Mouse (Mus musculus) forebrain, embryonic 10.5 days (tissue): Measurements from ENCODE around the gene Plch1. TPM values are rescaled to one million over a fixed set of nuclear protein-coding genes. Genes with fewer than 3 reads are reported as not detected.

Experiments
- DNase-seq: peaks from one replicate; pipeline ENCODE4 v3.0.0-alpha.2; 2017; ENCODE audit warnings: low spot score; ENCODE audit errors: extremely low spot score
- H3K27ac ChIP-seq: fragments of 300-500 bp; sonication (generic); 2 replicates; pipeline ENCODE4 v1.5.1; 2016; ENCODE audit warnings: mild to moderate bottlenecking
- H3K27me3 ChIP-seq: fragments of 300-500 bp; sonication (generic); 2 replicates; pipeline ENCODE4 v1.6.1; 2016; ENCODE audit warnings: mild to moderate bottlenecking; ENCODE audit not compliant: poor library complexity, severe bottlenecking
- H3K36me3 ChIP-seq: fragments of 300-500 bp; sonication (generic); replicated peaks from 2 replicates; pipeline ENCODE4 v1.6.1; 2016; ENCODE audit warnings: mild to moderate bottlenecking, moderate library complexity
- H3K4me1 ChIP-seq: fragments of 300-500 bp; sonication (generic); 2 replicates; pipeline ENCODE4 v1.6.1; 2016
- H3K4me3 ChIP-seq: fragments of 300-500 bp; sonication (generic); 2 replicates; pipeline ENCODE4 v1.5.1; 2016; ENCODE audit warnings: mild to moderate bottlenecking, moderate library complexity
- H3K9me3 ChIP-seq: fragments of 300-500 bp; sonication (generic); 2 replicates; pipeline ENCODE4 v1.6.1; 2016; ENCODE audit warnings: mild to moderate bottlenecking, moderate library complexity
- WGBS: fragments of 180-500 bp; shearing (Covaris S2); methylation state at CpG from one replicate; pipeline ENCODE4 v1.1.7; 2016; 5-methylcytosine and 5-hydroxymethylcytosine counted together
- polyA plus RNA-seq: library from polyadenylated mRNA; unstranded; fragments of >200 nt; fragmentation: Nextera tagmentation; extraction: Ambion mirVana; gene quantifications from 2 replicates; pipeline ENCODE4 v1.2.1, GENCODE M21; 2016

Gene Plch1
- polyA plus RNA-seq, 1 experiment from 2014 or later, result 32.8 TPM

DNA sequence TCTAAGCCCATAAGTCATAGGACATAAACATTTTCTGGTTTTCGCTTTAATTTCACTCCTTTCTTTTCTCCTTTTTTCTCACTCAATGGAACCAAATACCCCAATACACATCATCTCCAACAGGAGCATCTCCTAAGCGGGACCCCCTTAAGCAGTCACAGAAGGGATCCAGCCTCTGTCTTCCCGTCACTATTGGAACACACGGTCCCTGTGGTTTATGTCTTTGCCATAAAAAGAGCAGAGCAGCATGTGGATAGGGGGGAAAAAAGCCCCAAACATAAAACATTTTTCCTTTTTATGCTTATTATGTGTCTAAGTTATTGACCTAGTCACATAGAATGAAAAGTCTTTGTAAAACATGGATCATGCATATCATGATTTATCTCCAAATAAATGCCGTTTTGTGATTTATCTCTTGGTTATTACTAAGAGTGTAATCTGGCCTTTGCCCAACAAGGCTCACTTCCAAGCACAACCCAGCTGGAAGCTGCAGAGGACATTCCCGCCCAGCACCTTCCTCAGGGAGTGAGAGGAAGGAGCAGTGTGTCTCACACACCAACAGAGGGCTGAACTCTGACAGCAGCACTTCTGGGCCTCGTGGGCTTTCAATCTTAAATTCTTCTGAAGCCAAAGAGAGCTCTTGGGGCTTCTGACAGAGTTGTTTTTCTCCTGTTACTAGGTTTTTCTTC lies 126.5 kb downstream of the Plch1 start:
- Histone ChIP-seq H3K36me3 (peaks cover 43% of the 10 kb centered on the region), H3K4me1 (no peaks in the 10 kb centered on the region), H3K9me3 (no peaks in the 10 kb centered on the region), H3K27ac (no peak overlapping the region), H3K27me3 (no peaks in the 10 kb centered on the region), H3K4me3 (no peak overlapping the region)
- DNase-seq, result no peak
- WGBS, result 87% methylated on average over 7 of the region's 7 CpGs

DNA sequence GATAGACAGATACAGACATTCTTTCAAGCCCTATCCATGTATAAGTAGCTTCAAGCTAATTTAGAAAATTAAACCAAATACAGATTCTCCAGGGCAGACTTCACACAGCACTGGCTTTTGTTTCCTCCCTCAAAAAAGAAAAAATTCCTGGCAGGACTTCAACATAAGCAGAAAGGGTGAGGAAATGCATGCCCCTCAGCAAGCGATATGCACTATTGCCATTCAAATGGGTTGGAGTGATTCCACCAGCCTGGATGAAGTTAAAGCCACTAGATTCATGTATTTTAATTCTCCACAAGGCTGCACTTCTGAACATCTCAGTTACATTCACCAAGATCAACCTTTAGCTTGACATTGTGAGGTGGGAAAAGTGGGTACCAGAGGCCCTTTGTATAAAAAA lies 138.5 kb downstream of the Plch1 start:
- no peak overlapping the region for H3K27ac ChIP-seq
- no peaks in the 10 kb centered on the region for H3K9me3 ChIP-seq
- H3K4me3 ChIP-seq, result no peak overlapping the region
- H3K27me3 ChIP-seq, result no peaks in the 10 kb centered on the region
- peaks cover 15% of the 10 kb centered on the region for H3K36me3 ChIP-seq
- H3K4me1 ChIP-seq, result no peaks in the 10 kb centered on the region
- no peak for DNase-seq
- 100% methylated on average over 1 of the region's 1 CpGs for WGBS

GRCm38 (mm10) chr3:63740073-63740472 lies 159.2 kb downstream of the Plch1 start:
- no peak for DNase-seq
- Histone ChIP-seq H3K27ac (peak overlapping the region; percentile 58), H3K27me3 (no peaks in the 10 kb centered on the region), H3K4me3 (no peak overlapping the region), H3K36me3 (peaks cover 67% of the 10 kb centered on the region), H3K4me1 (peaks cover 20% of the 10 kb centered on the region), H3K9me3 (no peaks in the 10 kb centered on the region)
- 65% methylated on average over 2 of the region's 2 CpGs for WGBS

- no peak for DNase-seq
- no peaks in the 10 kb centered on the region for H3K27me3 ChIP-seq
- peaks cover 27% of the 10 kb centered on the region for H3K36me3 ChIP-seq
- H3K9me3 ChIP-seq, result no peaks in the 10 kb centered on the region
- WGBS, result 70% methylated on average over 1 of the region's 1 CpGs
- H3K4me3 ChIP-seq, result no peak overlapping the region
- no peak overlapping the region for H3K27ac ChIP-seq
- H3K4me1 ChIP-seq, result no peaks in the 10 kb centered on the region; the same call in 1 of the 2 replicates
Observed at GRCm38 (mm10) chr3:63728325-63728724, 170.9 kb downstream of the Plch1 start.

GRCm38 (mm10) chr3:63726667-63727342 lies 172.5 kb downstream of the Plch1 start:
- DNase-seq, result no peak
- Histone ChIP-seq H3K27me3 (no peaks in the 10 kb centered on the region), H3K36me3 (peaks cover 36% of the 10 kb centered on the region), H3K27ac (no peak overlapping the region), H3K9me3 (no peaks in the 10 kb centered on the region), H3K4me1 (peaks cover 6% of the 10 kb centered on the region; the same call in 1 of the 2 replicates), H3K4me3 (no peak overlapping the region)
- 79% methylated on average over 4 of the region's 4 CpGs for WGBS

- Histone ChIP-seq H3K4me3 (no peak overlapping the region), H3K36me3 (peaks cover 29% of the 10 kb centered on the region), H3K4me1 (no peaks in the 10 kb centered on the region), H3K9me3 (no peaks in the 10 kb centered on the region), H3K27me3 (no peaks in the 10 kb centered on the region), H3K27ac (no peak overlapping the region)
- WGBS, result 88% methylated on average over 2 of the region's 2 CpGs
- no peak for DNase-seq
Observed at GRCm38 (mm10) chr3:63693694-63694093, 205.6 kb downstream of the Plch1 start.

- no peak for DNase-seq
- WGBS, result 91% methylated on average over 4 of the region's 4 CpGs
- H3K27ac ChIP-seq, result no peak overlapping the region
- H3K36me3 ChIP-seq, result peaks cover 19% of the 10 kb centered on the region
- H3K27me3 ChIP-seq, result no peaks in the 10 kb centered on the region
- no peaks in the 10 kb centered on the region for H3K9me3 ChIP-seq
- H3K4me1 ChIP-seq, result no peaks in the 10 kb centered on the region
- no peak overlapping the region for H3K4me3 ChIP-seq
Observed at GRCm38 (mm10) chr3:63692727-63693126, 206.5 kb downstream of the Plch1 start.

DNA sequence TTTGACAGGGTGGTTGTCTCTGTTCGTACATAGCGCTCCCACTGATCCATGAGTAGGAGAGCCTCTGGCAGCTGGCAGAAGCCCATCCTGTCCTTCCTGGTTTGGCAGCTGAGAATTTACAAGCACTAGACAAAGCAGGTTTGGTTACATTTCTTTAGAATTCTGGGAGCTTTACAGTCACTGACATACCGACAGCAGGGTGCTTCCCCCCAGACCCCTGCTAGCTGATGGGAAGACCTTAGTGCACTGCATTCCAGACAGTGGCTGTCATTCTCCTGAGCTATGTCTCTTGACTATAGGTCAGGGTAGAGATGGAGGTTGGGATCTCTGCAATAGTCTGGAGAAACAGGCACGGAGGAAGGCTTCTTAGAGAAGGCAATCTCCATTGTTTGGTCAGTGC lies 230.5 kb downstream of the Plch1 start:
- 75% methylated on average over 4 of the region's 4 CpGs for WGBS
- DNase-seq, result no peak

GRCm38 (mm10) chr3:63665307-63665706 lies 234.0 kb downstream of the Plch1 start:
- Histone ChIP-seq H3K4me3 (no peak overlapping the region), H3K4me1 (no peaks in the 10 kb centered on the region), H3K27ac (no peak overlapping the region), H3K27me3 (no peaks in the 10 kb centered on the region), H3K9me3 (no peaks in the 10 kb centered on the region), H3K36me3 (no peaks in the 10 kb centered on the region)
- WGBS, result 89% methylated on average over 3 of the region's 3 CpGs
- DNase-seq, result no peak

More for the DNA sequence above, 230.5 kb downstream of the Plch1 start:
- H3K4me1 ChIP-seq, result no peaks in the 10 kb centered on the region
- H3K27me3 ChIP-seq, result no peaks in the 10 kb centered on the region
- no peaks in the 10 kb centered on the region for H3K9me3 ChIP-seq
- no peak overlapping the region for H3K4me3 ChIP-seq
- H3K27ac ChIP-seq, result no peak overlapping the region
- no peaks in the 10 kb centered on the region for H3K36me3 ChIP-seq

- Histone ChIP-seq H3K36me3 (no peaks in the 10 kb centered on the region), H3K9me3 (no peaks in the 10 kb centered on the region), H3K4me1 (no peaks in the 10 kb centered on the region), H3K4me3 (no peak overlapping the region), H3K27me3 (no peaks in the 10 kb centered on the region), H3K27ac (no peak overlapping the region)
- no peak for DNase-seq
- 82% methylated on average over 6 of the region's 6 CpGs for WGBS
Observed at GRCm38 (mm10) chr3:63664575-63665243, 234.6 kb downstream of the Plch1 start.

Other genes with a start within 250 kb of the Plch1 start
- gene E130311K13Rik, start 30.0 kb upstream of the Plch1 start, polyA plus RNA-seq, result 2.7 and 3.0 TPM in 2 replicates
- gene Slc33a1, start 65.3 kb upstream of the Plch1 start, polyA plus RNA-seq, result 12.9 and 13.2 TPM in 2 replicates
- gene Gmps, start 76.6 kb upstream of the Plch1 start, polyA plus RNA-seq, result 83.0 and 86.4 TPM in 2 replicates
- gene Vmn2r1, start 182.1 kb upstream of the Plch1 start, polyA plus RNA-seq, result 0.02 and 0.09 TPM in 2 replicates
- gene Vmn2r2, start 242.5 kb upstream of the Plch1 start, polyA plus RNA-seq, result not detected in 2 replicates